Mouse (Mus musculus) intestine, postnatal 0 days (tissue): ENCODE results near the gene Heatr4. TPM values are rescaled to one million over a fixed set of nuclear protein-coding genes. Genes with fewer than 3 reads are reported as not detected.
"Not testable (repeated sequence)": the region's sequence is repeated elsewhere in the genome, so short reads cannot be mapped to it uniquely, and the experiment has no call there.

ENCODE experiments used
- ATAC-seq: fragments of 200-750 bp; cut with Nextera tagmentation; 2 replicates; pipeline ENCODE4 v1.8.0; 2017; ENCODE audit warnings: mild to moderate bottlenecking, moderate TSS enrichment, moderate library complexity
- H3K27ac ChIP-seq: fragments of 300-500 bp; sonication (generic); 2 replicates; pipeline ENCODE4 v1.5.1; 2014; ENCODE audit warnings: mild to moderate bottlenecking, low read depth, low read length, moderate library complexity
- H3K27me3 ChIP-seq: fragments of 300-500 bp; sonication (generic); replicated peaks from 2 replicates; pipeline ENCODE4 v1.6.1; 2014; ENCODE audit warnings: low read length, mixed read lengths; ENCODE audit not compliant: control insufficient read depth, insufficient read depth
- H3K36me3 ChIP-seq: fragments of 300-500 bp; sonication (generic); 2 replicates; pipeline ENCODE4 v1.6.1; 2014; ENCODE audit warnings: mild to moderate bottlenecking, moderate library complexity; ENCODE audit not compliant: control insufficient read depth, insufficient read depth
- H3K4me1 ChIP-seq: fragments of 300-500 bp; sonication (generic); replicated peaks from 2 replicates; pipeline ENCODE4 v1.6.1; 2014; ENCODE audit warnings: antibody characterized with exemption, low read length, mixed read lengths; ENCODE audit not compliant: control insufficient read depth, insufficient read depth
- H3K4me2 ChIP-seq: fragments of 300-500 bp; sonication (generic); replicated peaks from 2 replicates; pipeline ENCODE4 v1.6.1; 2014; ENCODE audit warnings: low read depth, mild to moderate bottlenecking, moderate library complexity
- H3K4me3 ChIP-seq: fragments of 300-500 bp; sonication (generic); 2 replicates; pipeline ENCODE4 v1.5.1; 2014; ENCODE audit warnings: low read depth, low read length
- H3K9ac ChIP-seq: fragments of 300-500 bp; sonication (generic); 2 replicates; pipeline ENCODE4 v1.6.1; 2014; ENCODE audit warnings: mild to moderate bottlenecking, low read depth, low read length
- H3K9me3 ChIP-seq: fragments of 300-500 bp; sonication (generic); 2 replicates; pipeline ENCODE4 v1.6.1; 2016; ENCODE audit warnings: mixed run types; ENCODE audit not compliant: control insufficient read depth
- CTCF ChIP-seq: sonication (generic); IDR thresholded peaks from 2 replicates; pipeline ENCODE4 v1.5.1; 2016; ENCODE audit warnings: low read depth, mild to moderate bottlenecking, control low read depth, antibody characterized with exemption, moderate library complexity
- WGBS: fragments of 180-500 bp; shearing (Covaris S2); extraction: QIAGEN DNeasy Blood & Tissue Kit; methylation state at CpG from one replicate; pipeline ENCODE4 v1.1.7; 2014; 5-methylcytosine and 5-hydroxymethylcytosine counted together
- polyA plus RNA-seq: library from polyadenylated mRNA; unstranded; fragments of >200 nt; fragmentation: Nextera tagmentation; extraction: Ambion mirVana; gene quantifications from 2 replicates; pipeline ENCODE4 v1.2.1, GENCODE M21; 2015

Gene Heatr4
- polyA plus RNA-seq, 1 experiment from 2014 or later: 0.04 TPM

GRCm38 (mm10) chr12:84025888-84026287 lies 41.2 kb upstream of the Heatr4 start:
- no peaks in the 10 kb centered on the region for H3K27me3 ChIP-seq
- H3K27ac ChIP-seq: no peak overlapping the region
- no peaks in the 10 kb centered on the region for H3K36me3 ChIP-seq
- no peak overlapping the region for H3K9ac ChIP-seq
- no peak overlapping the region for H3K4me3 ChIP-seq
- H3K4me2 ChIP-seq: no peak overlapping the region
- 88% methylated on average over 7 of the region's 7 CpGs for WGBS
- no peak for TF ChIP-seq CTCF
- no peak for ATAC-seq
- no peaks in the 10 kb centered on the region for H3K9me3 ChIP-seq
- H3K4me1 ChIP-seq: no peaks in the 10 kb centered on the region

DNA sequence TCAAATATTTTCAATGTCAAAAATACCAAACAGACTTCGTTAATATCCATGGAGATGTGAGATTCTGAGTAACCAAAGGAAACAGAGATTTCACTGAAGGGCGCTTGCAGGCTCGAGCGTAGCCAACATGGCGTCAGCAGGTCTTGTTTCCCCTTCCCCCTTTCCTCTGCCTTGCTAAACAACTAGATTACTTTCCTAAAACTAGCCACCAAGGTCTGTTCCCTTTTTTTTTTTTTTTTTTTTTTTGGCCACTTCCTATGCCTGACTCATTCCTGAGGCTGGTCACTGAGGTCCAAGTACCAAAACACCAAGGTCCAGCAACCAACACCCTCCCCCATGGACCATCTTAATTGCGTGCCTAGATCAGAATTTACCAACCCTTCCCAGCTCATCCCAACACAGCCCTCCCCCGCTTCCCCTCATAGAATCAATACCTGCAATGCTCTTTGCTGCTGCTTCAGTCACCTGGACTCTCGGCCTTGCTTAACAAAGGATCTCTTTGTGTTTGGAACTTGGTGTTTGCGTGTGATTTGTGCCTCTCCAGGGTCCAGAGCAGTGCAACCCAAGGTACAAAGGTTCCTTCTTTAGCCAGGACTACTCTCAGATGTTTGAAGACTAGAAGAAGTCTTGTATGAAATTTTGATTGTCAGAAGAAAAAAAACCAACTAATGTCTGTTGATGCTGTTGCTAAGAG lies 38.5 kb upstream of the Heatr4 start:
- no peak overlapping the region for H3K9ac ChIP-seq
- ATAC-seq: peak; percentile 75

GRCm38 (mm10) chr12:84022266-84022665 lies 37.6 kb upstream of the Heatr4 start:
- H3K4me3 ChIP-seq, ATAC-seq, H3K4me2 ChIP-seq, H3K4me1 ChIP-seq, H3K9ac ChIP-seq, H3K36me3 ChIP-seq, H3K27ac ChIP-seq, H3K27me3 ChIP-seq, H3K9me3 ChIP-seq: not testable (repeated sequence)
- WGBS: 78% methylated on average over 4 of the region's 4 CpGs

More for the DNA sequence above, 38.5 kb upstream of the Heatr4 start:
- 61% methylated on average over 9 of the region's 9 CpGs for WGBS
- H3K4me1 ChIP-seq: no peaks in the 10 kb centered on the region
- H3K36me3 ChIP-seq: no peaks in the 10 kb centered on the region
- no peak overlapping the region for H3K4me3 ChIP-seq
- H3K4me2 ChIP-seq: no peak overlapping the region
- no peaks in the 10 kb centered on the region for H3K9me3 ChIP-seq
- TF ChIP-seq CTCF: no peak
- H3K27me3 ChIP-seq: no peaks in the 10 kb centered on the region
- H3K27ac ChIP-seq: peak overlapping the region; percentile 11; the same call in 1 of the 2 replicates

DNA sequence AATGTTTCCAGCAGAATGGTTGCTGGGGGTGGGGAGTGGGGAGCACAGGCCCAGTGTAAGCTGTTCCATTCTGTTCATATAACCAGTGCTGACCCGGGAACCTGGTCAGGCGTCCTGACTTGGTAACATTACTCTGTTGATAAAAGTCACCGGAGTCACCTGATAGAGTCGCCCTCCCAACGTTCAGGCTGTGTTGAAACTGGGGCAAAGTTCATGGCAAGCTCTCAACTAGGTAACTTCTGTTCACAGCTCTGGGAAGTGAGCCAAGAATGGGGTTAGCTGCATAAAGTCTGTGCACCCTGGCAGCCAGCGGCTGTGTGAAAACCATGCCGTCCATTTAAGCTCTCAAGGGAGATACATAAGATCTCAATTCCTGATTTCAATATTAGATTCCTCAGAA lies 35.9 kb upstream of the Heatr4 start:
- not testable (repeated sequence) for H3K4me2 ChIP-seq, H3K4me3 ChIP-seq, H3K9me3 ChIP-seq, H3K36me3 ChIP-seq, H3K4me1 ChIP-seq, H3K9ac ChIP-seq, H3K27me3 ChIP-seq
- WGBS: 29% methylated on average over 7 of the region's 7 CpGs
- ATAC-seq: peak; percentile 89
- H3K27ac ChIP-seq: peak overlapping the region; percentile 46; the same call in 1 of the 2 replicates

DNA sequence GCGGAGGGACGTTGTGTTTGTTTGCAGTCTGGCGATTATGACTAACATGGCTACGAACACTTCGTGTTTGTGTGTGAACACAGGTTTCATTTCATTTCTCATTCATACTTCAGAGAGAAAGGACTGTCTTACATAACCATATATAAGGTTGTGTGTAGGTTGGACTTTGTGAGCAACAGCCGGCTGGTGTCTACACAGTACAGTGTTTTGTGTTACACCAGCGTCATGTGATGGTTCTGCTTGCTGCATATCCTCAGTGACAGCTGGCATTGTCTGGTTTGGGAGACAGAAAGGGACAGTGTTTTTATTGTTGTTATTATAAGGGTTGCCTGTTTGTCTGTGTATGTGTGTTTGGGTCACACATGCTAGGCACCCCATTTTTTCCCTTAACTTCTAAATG lies 29.0 kb upstream of the Heatr4 start:
- Histone ChIP-seq H3K4me3 (no peak overlapping the region), H3K27me3 (no peaks in the 10 kb centered on the region), H3K9ac (no peak overlapping the region), H3K36me3 (peaks cover 14% of the 10 kb centered on the region), H3K27ac (no peak overlapping the region), H3K4me2 (no peak overlapping the region), H3K9me3 (no peaks in the 10 kb centered on the region), H3K4me1 (no peaks in the 10 kb centered on the region)
- no peak for TF ChIP-seq CTCF
- ATAC-seq: no peak
- 79% methylated on average over 7 of the region's 7 CpGs for WGBS

DNA sequence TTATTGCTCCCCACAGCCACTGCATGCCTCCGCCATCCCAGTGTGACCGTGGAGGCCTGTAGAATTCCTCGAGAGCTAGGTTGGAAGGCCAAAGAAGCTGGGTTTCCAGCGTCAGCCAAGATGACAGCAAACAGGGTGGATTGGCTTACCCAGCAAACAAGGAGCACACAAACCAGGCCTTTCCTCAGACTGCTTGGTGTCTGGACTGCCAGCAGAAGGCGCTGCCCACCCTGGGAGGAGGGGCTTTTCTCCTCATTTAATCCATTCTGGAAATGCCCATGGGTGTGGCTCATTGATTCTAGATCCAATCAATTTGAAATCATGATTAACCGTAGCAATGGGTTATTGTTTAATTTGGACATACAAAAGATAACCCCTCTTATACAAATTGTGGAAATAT lies 28.5 kb upstream of the Heatr4 start:
- Histone ChIP-seq H3K27ac (no peak overlapping the region), H3K4me1 (no peaks in the 10 kb centered on the region), H3K36me3 (peaks cover 14% of the 10 kb centered on the region), H3K9ac (no peak overlapping the region), H3K9me3 (no peaks in the 10 kb centered on the region), H3K4me3 (no peak overlapping the region), H3K4me2 (peak overlapping the region; percentile 21; the same call in 1 of the 2 replicates), H3K27me3 (no peaks in the 10 kb centered on the region)
- 64% methylated on average over 6 of the region's 6 CpGs for WGBS
- TF ChIP-seq CTCF: peak; percentile 62
- ATAC-seq: no peak
